Mouse (Mus musculus): Measurements from ENCODE around the gene Klhl9. TPM values are rescaled to one million over a fixed set of nuclear protein-coding genes. Genes with fewer than 3 reads are reported as not detected.

Klhl9 gene
- polyA plus RNA-seq, 3 experiments from 2014 or later: 34.2 to 37.3 (median 35.5) TPM

DNA sequence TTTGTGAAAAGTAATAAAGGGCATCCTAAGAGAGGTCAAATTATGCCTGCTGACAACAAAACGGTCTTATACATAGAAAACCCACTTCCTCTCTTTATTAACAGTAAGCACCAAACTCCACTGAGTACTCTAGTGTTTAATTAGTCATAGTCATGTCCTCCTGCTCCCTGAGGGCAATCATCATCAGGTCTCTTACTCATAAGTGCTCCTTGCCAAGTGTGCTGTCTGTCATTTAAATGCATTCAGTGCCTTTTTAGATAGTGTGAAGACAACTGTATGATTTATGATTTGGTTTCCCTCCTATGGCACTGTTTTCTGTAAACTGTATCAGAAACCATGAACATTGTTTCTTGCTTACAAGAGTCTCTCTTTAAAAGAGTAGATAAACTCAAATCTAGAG, 8.0 kb downstream of the Klhl9 start:
- no peak for ATAC-seq

DNA sequence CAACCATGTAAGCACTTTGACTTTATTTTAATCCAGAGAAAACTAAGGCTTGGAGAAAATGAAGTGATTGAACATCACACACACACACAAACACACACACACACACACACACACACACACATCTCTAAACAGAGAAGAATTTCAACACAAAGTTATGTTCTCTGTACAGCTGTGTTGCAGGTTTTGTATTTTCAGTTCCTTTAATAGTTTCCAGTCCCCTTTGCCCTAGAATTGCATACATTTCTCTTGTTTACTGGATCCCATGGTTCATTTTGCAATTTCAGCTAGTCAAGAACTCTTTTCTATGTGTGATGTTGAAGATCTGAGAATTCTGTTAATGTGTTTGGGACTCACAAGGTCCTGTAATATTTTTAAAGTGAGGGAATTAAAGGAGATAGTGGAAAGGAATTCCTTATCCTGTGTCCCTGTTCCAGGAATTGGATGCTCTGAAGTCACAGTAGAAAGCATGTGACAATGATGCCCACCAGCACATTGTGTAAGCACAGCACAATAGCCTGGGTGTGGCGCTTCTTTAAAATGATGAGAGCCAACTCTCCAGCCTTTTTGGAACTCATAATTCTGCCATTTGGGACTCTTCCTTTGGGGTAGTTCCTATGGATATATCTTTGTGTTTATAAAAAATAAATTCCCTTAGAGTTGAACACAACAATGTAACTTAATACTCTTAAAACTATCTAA, 15.0 kb downstream of the Klhl9 start:
- ATAC-seq: no peak

DNA sequence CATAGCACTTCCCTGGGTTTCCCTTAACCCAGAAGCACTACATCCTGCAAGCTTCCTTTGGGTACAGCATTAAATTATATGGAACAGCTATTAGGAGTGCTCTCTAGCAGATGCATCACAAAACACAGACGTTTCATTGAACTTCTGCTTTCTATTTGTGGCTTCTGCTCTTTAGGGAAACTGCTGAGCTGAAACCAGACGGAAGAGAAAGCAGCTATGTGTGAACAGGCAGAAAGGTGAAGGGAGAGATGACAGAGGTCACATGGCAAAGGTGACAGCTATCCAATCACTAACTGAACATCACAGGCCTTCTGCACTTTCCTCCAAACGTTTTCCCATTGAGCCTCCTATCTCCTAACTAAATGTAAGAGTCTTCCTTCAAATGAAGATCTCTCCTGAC, 16.3 kb downstream of the Klhl9 start:
- no peak for ATAC-seq

DNA sequence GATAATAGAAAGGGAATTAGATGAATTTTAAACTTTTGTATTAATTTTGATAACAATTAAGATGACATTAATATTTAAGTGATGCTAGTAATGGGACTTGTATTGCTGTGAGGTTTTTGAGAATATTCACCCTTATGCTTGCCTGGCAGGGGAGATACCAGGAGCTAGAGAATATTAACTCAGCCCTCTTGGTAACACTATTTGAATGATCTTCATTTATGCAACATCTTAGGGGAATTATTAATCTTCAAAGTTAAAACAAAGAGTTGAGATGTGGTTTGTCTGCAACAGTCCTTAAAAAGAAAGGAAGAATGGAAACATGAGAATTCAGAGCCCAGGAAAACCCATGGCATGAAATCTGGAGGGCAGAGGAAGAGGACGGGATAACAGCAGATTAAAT, 23.0 kb downstream of the Klhl9 start:
- no peak for ATAC-seq

DNA sequence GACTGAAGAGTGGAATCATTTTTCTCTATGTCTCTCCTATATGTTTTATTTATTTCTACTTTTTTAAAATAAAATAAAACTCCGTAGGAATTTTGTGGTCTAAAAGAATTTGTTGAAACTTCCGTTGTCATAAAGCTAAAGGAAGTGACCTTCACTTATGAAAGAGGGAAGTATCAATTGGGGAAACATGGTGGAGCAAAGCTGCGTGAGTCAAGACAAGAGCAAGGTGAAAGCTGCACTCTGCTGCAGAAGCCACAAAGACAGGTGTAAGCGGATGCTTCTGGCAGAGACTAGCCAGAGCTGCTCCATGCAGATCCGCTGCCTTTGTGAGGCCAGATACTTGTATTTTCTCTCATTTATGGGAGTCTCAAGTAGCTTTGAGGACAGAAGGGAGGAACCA, 23.5 kb downstream of the Klhl9 start:
- ATAC-seq: no peak

DNA sequence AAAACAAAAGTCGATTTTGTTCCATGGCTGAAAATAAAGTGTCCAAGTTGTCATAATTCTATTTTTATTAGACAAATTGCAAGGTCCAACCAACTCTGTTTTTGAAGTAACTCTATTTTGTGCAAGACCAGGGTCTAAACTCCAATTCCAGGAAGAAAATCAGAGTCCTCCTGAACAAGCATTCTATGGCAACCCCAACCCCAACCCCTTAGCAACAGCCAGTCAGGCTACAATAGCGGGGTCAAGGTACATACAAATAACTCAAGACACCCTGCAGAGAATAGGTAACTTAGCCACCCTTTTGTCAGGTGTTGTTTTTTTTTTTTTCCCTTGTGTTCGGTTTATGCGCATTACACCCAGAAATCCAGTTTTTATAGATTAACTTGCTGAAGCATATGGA, 24.5 kb downstream of the Klhl9 start:
- no peak for ATAC-seq

DNA sequence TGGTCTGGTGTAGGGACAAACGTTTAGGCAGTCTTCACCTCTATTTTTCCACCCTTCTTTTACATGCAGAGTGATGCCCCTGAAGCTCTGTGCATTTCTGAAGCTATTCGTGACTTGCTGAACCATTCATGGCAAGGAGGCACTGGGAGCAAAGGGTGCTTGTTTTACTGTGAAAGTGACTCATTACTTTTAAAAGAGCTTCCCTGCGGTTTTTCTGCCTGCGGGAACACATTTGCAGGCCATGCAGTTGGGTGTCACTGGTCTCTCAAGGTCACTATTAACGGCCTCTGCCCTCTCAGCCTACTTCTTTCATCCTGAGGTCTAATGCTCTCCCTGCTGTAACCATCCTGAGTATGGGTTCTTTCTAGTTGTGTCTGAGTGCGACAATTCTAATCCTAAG, 25.2 kb downstream of the Klhl9 start:
- ATAC-seq: no peak

DNA sequence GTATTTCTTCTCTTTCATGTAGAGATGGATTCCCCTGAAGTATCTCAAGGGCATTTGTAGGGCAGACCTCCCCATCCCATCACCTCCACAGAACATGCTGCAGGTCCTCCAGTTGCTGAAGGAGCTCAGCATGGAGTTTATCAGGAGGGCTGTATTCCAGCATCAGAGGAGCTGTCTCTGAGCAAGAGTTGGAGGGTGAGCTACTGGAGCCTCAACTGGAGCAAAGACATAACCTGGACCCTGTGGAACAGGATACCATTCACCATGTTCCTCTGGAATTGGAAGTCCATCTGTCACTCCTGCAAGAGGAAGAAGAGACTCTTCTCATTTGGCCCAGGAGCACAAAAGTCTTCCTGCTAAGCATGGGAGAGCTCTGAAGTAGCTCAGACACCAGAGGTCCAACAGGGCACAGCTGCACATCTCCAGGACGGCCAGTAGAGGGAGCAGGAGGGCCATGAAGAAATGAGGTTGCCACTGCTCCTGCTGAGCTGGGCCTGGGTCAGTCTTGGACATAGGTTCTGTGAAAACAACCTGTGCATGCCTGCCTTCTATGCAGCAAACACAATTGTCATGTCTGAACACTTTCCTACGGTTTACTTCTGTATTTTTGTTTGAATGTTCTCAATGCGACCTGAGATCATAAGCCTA, 25.9 kb downstream of the Klhl9 start:
- peak; percentile 71 for ATAC-seq

DNA sequence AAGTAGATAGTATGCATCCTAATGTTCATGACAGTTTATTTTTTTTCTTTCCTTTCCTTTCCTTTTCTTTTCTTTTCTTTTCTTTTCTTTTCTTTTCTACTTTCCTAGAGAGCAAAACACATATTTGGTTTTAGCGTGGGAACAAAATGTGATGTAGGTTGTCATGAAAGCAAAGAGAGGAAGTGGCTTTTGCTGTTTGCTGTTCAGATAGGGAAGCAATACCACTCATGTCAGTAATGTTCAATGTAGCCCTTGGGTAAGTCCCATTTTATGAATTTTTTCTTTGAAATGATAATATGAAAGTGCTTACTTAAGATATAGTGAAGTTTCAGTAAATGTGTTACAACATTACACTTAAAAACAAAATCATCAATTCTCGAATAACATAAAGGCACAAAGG, 28.9 kb downstream of the Klhl9 start:
- ATAC-seq: peak; percentile 67

DNA sequence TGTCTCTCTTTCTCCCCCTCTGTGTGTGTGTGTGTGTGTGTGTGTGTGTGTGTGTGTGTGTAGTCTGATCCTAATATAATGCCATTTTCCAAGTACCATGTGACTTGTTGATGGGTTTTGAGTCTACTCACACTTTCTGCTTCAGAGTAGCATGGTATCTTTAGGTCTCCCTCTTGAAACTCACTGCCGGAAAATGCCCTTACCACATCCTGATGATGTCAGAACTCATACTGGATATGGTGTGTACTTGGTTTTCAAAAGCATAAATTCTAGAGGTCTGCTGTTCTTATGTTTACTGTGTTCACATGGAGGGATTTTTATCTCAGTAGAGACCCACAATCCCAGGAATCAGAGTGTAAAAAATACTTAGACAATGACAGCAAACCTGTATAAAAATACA, 29.7 kb downstream of the Klhl9 start:
- peak; percentile 75 for ATAC-seq

DNA sequence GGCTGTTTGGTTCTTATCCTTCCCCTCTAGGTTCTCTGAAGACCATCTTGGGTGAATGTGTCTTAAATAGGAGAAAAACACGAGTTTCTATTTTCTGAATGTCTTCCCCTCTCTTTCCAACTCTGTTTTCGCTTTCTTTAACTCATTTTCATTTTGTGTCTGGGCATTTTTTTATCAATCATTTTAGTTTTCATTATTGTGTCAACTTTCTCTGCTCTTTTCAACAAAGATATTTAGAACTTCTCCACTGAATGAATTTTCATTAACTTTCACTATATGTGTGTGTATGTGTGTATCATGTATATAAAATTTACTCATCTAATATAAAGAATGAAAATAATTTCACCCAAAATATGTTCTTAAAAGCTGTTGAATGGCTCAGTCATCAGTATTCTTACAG, 31.0 kb downstream of the Klhl9 start, which contains the start of gene Ifnab:
Gene Ifnab (minus strand): TSS at position 101 of the 400 bp plus-strand sequence.
- no peak for ATAC-seq

DNA sequence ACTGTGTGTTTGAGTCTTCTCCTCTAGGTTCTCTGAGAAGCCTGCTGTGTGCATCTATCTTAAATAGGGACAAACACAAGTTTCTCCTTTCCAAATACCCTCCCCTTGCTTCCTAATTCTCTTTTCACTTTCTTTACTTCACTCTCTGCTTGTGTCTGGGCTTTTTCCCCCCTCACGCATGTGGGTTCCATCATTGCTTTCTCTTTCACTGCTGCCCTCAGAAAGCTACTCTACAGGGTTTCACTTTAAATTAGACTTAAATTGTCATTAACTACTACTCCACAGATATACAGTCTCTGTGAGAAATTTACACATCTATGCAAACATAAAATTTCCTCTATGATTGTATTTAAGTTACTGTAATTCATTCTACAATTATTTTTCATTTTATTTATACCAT, 38.5 kb downstream of the Klhl9 start, which contains the start of gene Ifna2:
Gene Ifna2 (minus strand): TSS at position 101 of the 400 bp plus-strand sequence.
- no peak for ATAC-seq

DNA sequence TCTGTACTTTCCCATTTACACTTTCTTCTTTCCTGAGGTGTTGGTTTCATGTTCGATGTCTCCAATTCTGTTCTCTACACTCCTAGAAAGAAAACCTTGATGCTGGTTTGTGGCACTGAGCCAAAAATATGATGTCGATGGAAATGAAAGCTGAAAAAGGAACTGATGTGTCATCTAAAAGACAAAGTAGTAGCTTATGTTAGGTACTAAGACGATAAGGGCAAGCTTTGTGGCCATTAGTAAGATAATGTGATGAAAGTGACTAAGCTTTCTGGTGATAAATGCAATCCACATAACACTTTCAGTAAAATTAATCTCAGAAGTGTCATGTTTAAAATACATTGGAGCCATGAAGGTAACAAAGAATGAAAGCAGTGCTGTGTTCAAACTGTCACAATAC, 40.9 kb downstream of the Klhl9 start:
- no peak for ATAC-seq

DNA sequence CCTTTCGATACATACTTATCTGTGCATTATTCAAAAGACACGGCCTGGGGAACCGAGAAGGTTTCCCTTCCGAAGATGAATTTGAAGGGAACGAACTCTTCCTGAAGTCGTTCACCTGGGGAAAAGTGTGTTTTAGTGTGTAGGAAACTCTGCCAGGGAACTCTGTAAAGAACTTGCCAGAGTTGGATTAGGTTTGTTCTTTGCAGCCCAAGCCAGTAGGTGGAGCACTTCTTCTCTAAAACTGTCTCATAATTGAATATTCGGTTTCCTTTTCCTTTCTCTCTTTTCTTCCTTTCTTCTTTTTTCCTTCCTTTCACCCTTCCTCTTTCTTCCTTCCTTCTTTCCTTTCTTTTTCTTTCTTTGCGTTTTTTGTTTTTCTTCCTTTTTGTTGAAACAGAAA, 41.9 kb downstream of the Klhl9 start:
- ATAC-seq: peak; percentile 71

DNA sequence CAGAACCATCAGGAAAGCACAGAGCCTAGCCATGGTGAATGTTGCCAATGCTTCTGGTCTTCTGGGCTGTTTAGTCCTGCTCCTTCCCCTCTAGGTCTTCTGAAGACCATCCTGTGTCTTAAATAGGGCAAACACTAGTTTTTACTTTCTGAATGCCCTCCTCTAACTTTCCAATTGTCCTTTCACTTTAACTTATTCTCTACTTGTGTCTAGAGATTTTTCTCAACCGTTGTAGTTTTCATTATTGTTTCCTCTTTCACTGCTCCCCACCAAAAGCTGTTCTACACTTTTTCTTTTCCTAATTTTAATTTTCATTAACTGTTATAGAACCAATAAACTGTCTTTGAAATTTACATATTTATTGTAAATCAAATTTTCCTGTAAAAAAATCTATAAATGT, 45.4 kb downstream of the Klhl9 start, which contains the start of gene Ifna16:
Gene Ifna16 (minus strand): TSS at position 101 of the 400 bp plus-strand sequence.
- no peak for ATAC-seq

Other genes with a start within 250 kb of the Klhl9 start
- gene Ifnb1, start 199.7 kb downstream of the Klhl9 start, polyA plus RNA-seq (2017; shearing (Covaris generic)): not detected
- gene Ifna15, start 164.2 kb downstream of the Klhl9 start, polyA plus RNA-seq (2017; shearing (Covaris generic)): not detected
- gene Ifna14, start 150.7 kb downstream of the Klhl9 start, polyA plus RNA-seq (2017; shearing (Covaris generic)): not detected
- gene Ifna9, start 130.1 kb downstream of the Klhl9 start, polyA plus RNA-seq (2017; shearing (Covaris generic)): not detected
- gene Ifna12, start 119.1 kb downstream of the Klhl9 start, polyA plus RNA-seq (2017; shearing (Covaris generic)): not detected
- not detected for gene C87499, start 88.1 kb downstream of the Klhl9 start, polyA plus RNA-seq (2017; shearing (Covaris generic))
- not detected for gene Ifna13, start 78.0 kb downstream of the Klhl9 start, polyA plus RNA-seq (2017; shearing (Covaris generic))
- gene Ifna16, start 45.5 kb downstream of the Klhl9 start, polyA plus RNA-seq (2017; shearing (Covaris generic)): not detected
- not detected for gene Ifna2, start 38.6 kb downstream of the Klhl9 start, polyA plus RNA-seq (2017; shearing (Covaris generic))
- not detected for gene Ifnab, start 31.1 kb downstream of the Klhl9 start, polyA plus RNA-seq (2017; shearing (Covaris generic))
- not detected for gene Gm26566, start 660 bp downstream of the Klhl9 start, polyA plus RNA-seq (2017; shearing (Covaris generic))
- not detected for gene Gm13271, start 32.4 kb upstream of the Klhl9 start, polyA plus RNA-seq (2017; shearing (Covaris generic))
- gene Gm13283, start 37.7 kb upstream of the Klhl9 start, polyA plus RNA-seq (2017; shearing (Covaris generic)): not detected
- not detected for gene Gm13290, start 51.4 kb upstream of the Klhl9 start, polyA plus RNA-seq (2017; shearing (Covaris generic))
- gene Gm13289, start 54.5 kb upstream of the Klhl9 start, polyA plus RNA-seq (2017; shearing (Covaris generic)): not detected
- gene Gm13272, start 57.4 kb upstream of the Klhl9 start, polyA plus RNA-seq (2017; shearing (Covaris generic)): not detected
- gene Ifnz, start 59.7 kb upstream of the Klhl9 start, polyA plus RNA-seq (2017; shearing (Covaris generic)): under 1 TPM in 1 of 3 experiments, not detected in 2; 0.58 TPM
- gene Gm13276, start 63.2 kb upstream of the Klhl9 start, polyA plus RNA-seq (2017; shearing (Covaris generic)): not detected
- not detected for gene Gm13277, start 66.2 kb upstream of the Klhl9 start, polyA plus RNA-seq (2017; shearing (Covaris generic))
- gene Gm13278, start 69.1 kb upstream of the Klhl9 start, polyA plus RNA-seq (2017; shearing (Covaris generic)): not detected
- gene Gm13275, start 72.0 kb upstream of the Klhl9 start, polyA plus RNA-seq (2017; shearing (Covaris generic)): not detected
- gene Gm13279, start 74.9 kb upstream of the Klhl9 start, polyA plus RNA-seq (2017; shearing (Covaris generic)): not detected
- gene Gm13285, start 77.2 kb upstream of the Klhl9 start, polyA plus RNA-seq (2017; shearing (Covaris generic)): 1 to 10 TPM in 1 of 3 experiments, under 1 TPM in 1, not detected in 1; 0.39 to 1.6 TPM
- gene Gm13287, start 80.8 kb upstream of the Klhl9 start, polyA plus RNA-seq (2017; shearing (Covaris generic)): not detected
- gene Gm13288, start 83.1 kb upstream of the Klhl9 start, polyA plus RNA-seq (2017; shearing (Covaris generic)): not detected
- not detected for gene Ifna7, start 93.8 kb upstream of the Klhl9 start, polyA plus RNA-seq (2017; shearing (Covaris generic))
- gene Ifna11, start 97.5 kb upstream of the Klhl9 start, polyA plus RNA-seq (2017; shearing (Covaris generic)): not detected
- gene Ifna6, start 105.0 kb upstream of the Klhl9 start, polyA plus RNA-seq (2017; shearing (Covaris generic)): not detected
- gene Ifna5, start 113.1 kb upstream of the Klhl9 start, polyA plus RNA-seq (2017; shearing (Covaris generic)): not detected
- under 1 TPM in 1 of 3 experiments, not detected in 2; 0.63 TPM for gene Ifna4, start 119.4 kb upstream of the Klhl9 start, polyA plus RNA-seq (2017; shearing (Covaris generic))
- not detected for gene Ifna1, start 127.6 kb upstream of the Klhl9 start, polyA plus RNA-seq (2017; shearing (Covaris generic))
- not detected for gene Ifne, start 157.7 kb upstream of the Klhl9 start, polyA plus RNA-seq (2017; shearing (Covaris generic))

Measured in inflammation-experienced regulatory T-cells, adult 6 months (primary cell).